22 mouse cellular contexts compared by ENCODE assay signal in the genomic region with DNA sequence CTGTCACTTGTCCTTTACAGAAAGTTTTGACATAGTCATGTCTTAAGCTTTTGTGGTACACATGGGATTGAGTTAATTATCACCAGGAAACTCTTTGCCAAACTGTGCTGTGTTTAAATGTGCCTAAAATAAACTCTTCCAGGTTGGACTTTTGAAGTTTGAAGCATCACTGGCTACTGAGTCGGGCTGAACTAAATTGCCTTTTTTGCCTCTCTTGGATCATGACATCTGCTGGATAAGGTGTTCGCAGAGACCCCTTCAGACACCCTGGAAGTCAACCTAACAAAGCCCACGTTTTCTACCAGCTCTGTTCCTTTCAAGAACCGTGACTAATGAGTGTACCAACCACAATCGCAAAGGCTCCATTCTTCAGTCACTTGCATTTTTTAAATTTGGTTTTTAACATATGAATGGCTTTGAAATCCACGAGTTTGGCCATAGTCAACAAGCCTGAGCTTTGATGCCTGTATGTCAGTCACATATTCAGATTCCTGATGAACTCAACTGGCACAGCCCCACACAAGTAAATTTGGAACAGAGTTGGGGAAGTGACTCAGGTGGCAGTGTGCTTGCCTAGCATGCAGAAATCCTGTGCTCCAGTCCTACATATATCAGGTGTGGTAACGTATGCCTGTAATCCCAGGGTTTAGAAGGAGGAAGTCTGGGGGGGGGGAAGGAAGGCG. TPM values are rescaled to one million over a fixed set of nuclear protein-coding genes. Genes with fewer than 3 reads are reported as not detected.
A peak's percentile ranks its signal among the peaks of the same experiment; 100 is the strongest.
DNase-seq lines count a peak whose midpoint lies in the region; ATAC-seq and TF ChIP-seq lines count a peak whose summit lies in the region.
"Had no signal": no experiment of that assay in that cellular context is flagged by ENCODE, and none has a peak within 500 bp of the region (broad histone marks: within the 10 kb centered on the region; RNA-seq: fewer than 3 reads in every experiment).

No protein-coding gene starts in this region.

- no peak for TF ChIP-seq CTCF in brain, embryonic 14.5 days (IDR thresholded peaks at IDR 0.05; ENCODE audit: borderline replicate concordance, extremely low read depth, insufficient read depth, insufficient read length)
- TF ChIP-seq CTCF in left cerebral cortex, adult 2 months (IDR thresholded peaks at IDR 0.05), result no peak

- no peak overlapping the region for H3K27ac ChIP-seq in midbrain, embryonic 11.5 days (ENCODE audit: low read depth, low read length)
- no peak overlapping the region for H3K27ac ChIP-seq in midbrain, embryonic 16.5 days (ENCODE audit: low read length)
- no peak overlapping the region for H3K27ac ChIP-seq in left cerebral cortex, adult 2 months
- H3K27ac ChIP-seq: heart, embryonic 13.5 days; hindbrain, embryonic 13.5 days; intestine, embryonic 15.5 days; liver, embryonic 15.5 days; midbrain, embryonic 12.5 days had no signal

- DNase-seq in kidney, adult 18-20 months, result peak; percentile 8
- DNase-seq in kidney, postnatal 10 days, result no peak
- DNase-seq in midbrain, embryonic 11.5 days (ENCODE audit: low spot score, missing footprints), result peak; percentile 86
- peak; percentile 26 for DNase-seq in brain, embryonic 14.5 days (ENCODE audit: low read depth)
- DNase-seq in gastrocnemius, adult 8-10 months (ENCODE audit: low spot score in 2 of 2), result no peak
- no peak for DNase-seq in left cerebral cortex, adult 2 months (ENCODE audit: extremely low spot score in 1 of 2, low spot score in 2 of 2)
- DNase-seq: adrenal gland, postnatal 25 days; cerebellum, adult 9-10 months; gastrocnemius, postnatal 14 days; right cerebral cortex, adult 18-20 months; right cerebral cortex, postnatal 4 days had no signal

- no peak overlapping the region for H3K4me2 ChIP-seq in midbrain, embryonic 11.5 days
- no peak overlapping the region for H3K4me2 ChIP-seq in midbrain, embryonic 16.5 days (ENCODE audit: low read length)
- H3K4me2 ChIP-seq: heart, embryonic 13.5 days; hindbrain, embryonic 13.5 days; intestine, embryonic 15.5 days; liver, embryonic 15.5 days; midbrain, embryonic 12.5 days had no signal

- no peaks in the 10 kb centered on the region for H3K36me3 ChIP-seq in midbrain, embryonic 11.5 days (ENCODE audit: control insufficient read depth, insufficient read depth, low read length)
- no peaks in the 10 kb centered on the region for H3K36me3 ChIP-seq in midbrain, embryonic 16.5 days (ENCODE audit: control insufficient read depth, insufficient read depth, low read length)
- H3K36me3 ChIP-seq: heart, embryonic 13.5 days; hindbrain, embryonic 13.5 days; intestine, embryonic 15.5 days; liver, embryonic 15.5 days; midbrain, embryonic 12.5 days had no signal

- H3K4me3 ChIP-seq in midbrain, embryonic 11.5 days (ENCODE audit: low read depth, low read length), result no peak overlapping the region
- H3K4me3 ChIP-seq in midbrain, embryonic 16.5 days (ENCODE audit: low read depth, low read length), result no peak overlapping the region
- H3K4me3 ChIP-seq in left cerebral cortex, adult 2 months, result no peak overlapping the region
- H3K4me3 ChIP-seq: heart, embryonic 13.5 days; hindbrain, embryonic 13.5 days; intestine, embryonic 15.5 days; liver, embryonic 15.5 days; midbrain, embryonic 12.5 days had no signal

- H3K4me1 ChIP-seq in midbrain, embryonic 11.5 days (ENCODE audit: control insufficient read depth, insufficient read depth, low read length), result peaks cover 11% of the 10 kb centered on the region; the same call in 1 of the 2 replicates
- no peaks in the 10 kb centered on the region; the same call in 1 of the 2 replicates for H3K4me1 ChIP-seq in midbrain, embryonic 16.5 days (ENCODE audit: control insufficient read depth, insufficient read depth, low read length)
- H3K4me1 ChIP-seq: heart, embryonic 13.5 days; intestine, embryonic 15.5 days had no signal

- WGBS in midbrain, embryonic 11.5 days, result 40% methylated on average over 8 of the region's 8 CpGs
- WGBS in midbrain, embryonic 16.5 days, result 33% methylated on average over 8 of the region's 8 CpGs

- no peak overlapping the region for H3K9ac ChIP-seq in midbrain, embryonic 11.5 days (ENCODE audit: low read length)
- H3K9ac ChIP-seq in midbrain, embryonic 16.5 days (ENCODE audit: low read depth, low read length), result no peak overlapping the region
- H3K9ac ChIP-seq: heart, embryonic 13.5 days; hindbrain, embryonic 13.5 days; intestine, embryonic 15.5 days; liver, embryonic 15.5 days; midbrain, embryonic 12.5 days had no signal

- peak; percentile 44 for ATAC-seq in midbrain, embryonic 11.5 days (ENCODE audit: low FRiP score)
- ATAC-seq in midbrain, embryonic 16.5 days, result no peak
- ATAC-seq: forebrain, embryonic 14.5 days; intestine, embryonic 15.5 days; lung, postnatal 0 days had no signal

- no peak for TF ChIP-seq POLR2A in brain, embryonic 14.5 days (IDR thresholded peaks at IDR 0.05; ENCODE audit: borderline replicate concordance, extremely low read depth, insufficient read depth, insufficient read length, poor library complexity, severe bottlenecking)

- intact Hi-C loops in left cerebral cortex, adult 2 months (cut with DNase I), result no loop called here

- H3K27me3 ChIP-seq in midbrain, embryonic 11.5 days (ENCODE audit: control insufficient read depth, insufficient read depth, low read length), result no peaks in the 10 kb centered on the region
- H3K27me3 ChIP-seq in midbrain, embryonic 16.5 days (ENCODE audit: control insufficient read depth, insufficient read depth, low read depth, low read length), result no peaks in the 10 kb centered on the region
- H3K27me3 ChIP-seq: heart, embryonic 13.5 days; hindbrain, embryonic 13.5 days; intestine, embryonic 15.5 days; liver, embryonic 15.5 days had no signal

- H3K9me3 ChIP-seq in midbrain, embryonic 11.5 days (ENCODE audit: control insufficient read depth, low read length), result no peaks in the 10 kb centered on the region
- no peaks in the 10 kb centered on the region for H3K9me3 ChIP-seq in midbrain, embryonic 16.5 days (replicated peaks; ENCODE audit: control insufficient read depth, low read length, poor library complexity, severe bottlenecking)
- H3K9me3 ChIP-seq: heart, embryonic 13.5 days; hindbrain, embryonic 13.5 days; intestine, embryonic 15.5 days; liver, embryonic 15.5 days; midbrain, embryonic 12.5 days had no signal

RNA-seq across cellular contexts. Expression of gene Kcnmb3, which starts 3.2 kb away (rescaled TPM):
- polyA plus RNA-seq in midbrain, embryonic 11.5 days (2014; fragmentation: Nextera tagmentation; extraction: Ambion mirVana), result 0.08 and 0.15 TPM in 2 replicates
- polyA plus RNA-seq in midbrain, embryonic 16.5 days (2015; fragmentation: Nextera tagmentation; extraction: Ambion mirVana), result 0.10 and 0.16 TPM in 2 replicates
- polyA plus RNA-seq in brain, embryonic 14.5 days (2012; rRNA removed), result not detected in 2 replicates
- total RNA-seq in gastrocnemius, adult 8-10 months (2022), result not detected
- not detected for total RNA-seq in left cerebral cortex, adult 2 months (2021)
- total RNA-seq: gastrocnemius, postnatal 14 days; heart, adult 18-20 months had no signal
- polyA plus RNA-seq: forebrain, embryonic 14.5 days; hindbrain, embryonic 13.5 days; intestine, embryonic 15.5 days; limb, embryonic 14.5 days; liver, embryonic 15.5 days; stomach, embryonic 14.5 days had no signal

RNA-seq across cellular contexts. Expression of gene Zfp639, which starts 14.8 kb away (rescaled TPM):
- polyA plus RNA-seq in midbrain, embryonic 11.5 days (2014; fragmentation: Nextera tagmentation; extraction: Ambion mirVana), result 42.1 and 50.3 TPM in 2 replicates
- 36.6 and 41.7 TPM in 2 replicates for polyA plus RNA-seq in midbrain, embryonic 16.5 days (2015; fragmentation: Nextera tagmentation; extraction: Ambion mirVana)
- 56.4 and 59.4 TPM in 2 replicates for polyA plus RNA-seq in brain, embryonic 14.5 days (2012; rRNA removed)
- total RNA-seq in gastrocnemius, adult 8-10 months (2022), result 10 to 100 TPM; 27.6 to 39.8 (median 28.8) TPM
- total RNA-seq in left cerebral cortex, adult 2 months (2021), result 10 to 100 TPM; 36.1 to 37.0 TPM

RNA-seq across cellular contexts. Expression of gene Mfn1, which starts 34.0 kb away (rescaled TPM):
- 29.7 and 31.2 TPM in 2 replicates for polyA plus RNA-seq in midbrain, embryonic 11.5 days (2014; fragmentation: Nextera tagmentation; extraction: Ambion mirVana)
- 41.7 and 43.5 TPM in 2 replicates for polyA plus RNA-seq in midbrain, embryonic 16.5 days (2015; fragmentation: Nextera tagmentation; extraction: Ambion mirVana)
- polyA plus RNA-seq in brain, embryonic 14.5 days (2012; rRNA removed), result 43.9 and 61.0 TPM in 2 replicates
- 100 to 1,000 TPM; 196 to 263 (median 234) TPM for total RNA-seq in gastrocnemius, adult 8-10 months (2022)
- 100 to 1,000 TPM; 119 to 123 TPM for total RNA-seq in left cerebral cortex, adult 2 months (2021)

Comparison
In these comparisons a context has a peak if more than half of its experiments do, and no peak if none do; other contexts are left out.
1. DNase-seq: peak in kidney, adult 18-20 months (single experiment), midbrain, embryonic 11.5 days (single experiment) and brain, embryonic 14.5 days (single experiment); none in kidney, postnatal 10 days (single experiment), gastrocnemius, adult 8-10 months (0 of 2) and left cerebral cortex, adult 2 months (0 of 2).